In genomic region chr9:108306571-108306980, GRCm38 (mm10) we compare ENCODE assay signal across 8 mouse cellular contexts. TPM values are rescaled to one million over a fixed set of nuclear protein-coding genes. Genes with fewer than 3 reads are reported as not detected.
A peak's percentile ranks its signal among the peaks of the same experiment; 100 is the strongest.
DNase-seq lines count a peak whose midpoint lies in the region; ATAC-seq and TF ChIP-seq lines count a peak whose summit lies in the region.

No protein-coding gene starts in this region.

- peak in 1 of 2 experiments; percentile 9; a peak in 1 of 4 replicates for TF ChIP-seq POLR2A in MEL (IDR thresholded peaks at IDR 0.05; ENCODE audit: control insufficient read depth in 1 of 2, insufficient read depth in 1 of 2, low read depth in 1 of 2, low read length in 2 of 2, poor library complexity in 1 of 2)

- H3K79me2 ChIP-seq in MEL (ENCODE audit: control insufficient read depth, insufficient read depth, low read length, poor library complexity), result peaks cover 54% of the 10 kb centered on the region

- peak overlapping the region; percentile 64 for H3K4me2 ChIP-seq in kidney, embryonic 15.5 days

- peak overlapping the region; percentile 99 for H3K27ac ChIP-seq in MEL (ENCODE audit: control insufficient read depth, low read depth, low read length)
- peak overlapping the region; percentile 100 for H3K27ac ChIP-seq in kidney, embryonic 15.5 days

- no peak for TF ChIP-seq CTCF in MEL (IDR thresholded peaks at IDR 0.05 in 2 of 3, conservative IDR thresholded peaks at IDR 0.05 in 1 of 3; ENCODE audit: control insufficient read depth in 1 of 3, insufficient read depth in 1 of 3, low read depth in 2 of 3, low read length in 3 of 3, poor library complexity in 1 of 3, severe bottlenecking in 1 of 3)

- H3K4me1 ChIP-seq in MEL (ENCODE audit: control insufficient read depth in 1 of 2, insufficient read depth in 2 of 2, low read length in 2 of 2), result peaks cover 4 to 21% of the 10 kb centered on the region in 2 experiments; a peak in 3 of 4 replicates
- peaks cover 43% of the 10 kb centered on the region for H3K4me1 ChIP-seq in kidney, embryonic 15.5 days

- WGBS in kidney, embryonic 15.5 days, result 1% methylated on average over 51 of the region's 51 CpGs

- H3K27me3 ChIP-seq in MEL (ENCODE audit: control insufficient read depth in 1 of 2, insufficient read depth in 2 of 2, low read length in 2 of 2), result no peaks in the 10 kb centered on the region
- H3K27me3 ChIP-seq in kidney, embryonic 15.5 days, result no peaks in the 10 kb centered on the region

- peaks cover 2 to 42% of the 10 kb centered on the region in 2 experiments; a peak in 3 of 4 replicates for H3K36me3 ChIP-seq in MEL (ENCODE audit: control insufficient read depth in 1 of 2, insufficient read depth in 2 of 2, low read length in 2 of 2)
- peaks cover 24% of the 10 kb centered on the region for H3K36me3 ChIP-seq in kidney, embryonic 15.5 days

- TF ChIP-seq RAD21 in MEL (IDR thresholded peaks at IDR 0.05; ENCODE audit: low read depth, low read length), result no peak

- H3K9me3 ChIP-seq in MEL (replicated peaks; ENCODE audit: insufficient read depth, low read length), result no peaks in the 10 kb centered on the region
- no peaks in the 10 kb centered on the region for H3K9me3 ChIP-seq in kidney, embryonic 15.5 days (replicated peaks)

- peak; percentile 88 for ATAC-seq in kidney, embryonic 15.5 days (replicated peaks; ENCODE audit: low FRiP score)

- peak in 1 of 2 experiments; percentile 23; a peak in 3 of 4 replicates for TF ChIP-seq EP300 in MEL (IDR thresholded peaks at IDR 0.05; ENCODE audit: low read depth in 1 of 2, low read length in 2 of 2)

- DNase-seq in 3T3-L1 (ENCODE audit: low read depth, low spot score) (peak; percentile 60), MEL (ENCODE audit: low read depth, low spot score) (peak; percentile 81)
- DNase-seq in embryo, embryonic 10.5 days (ENCODE audit: low spot score), result peak; percentile 88
- DNase-seq in heart, adult 9 months (ENCODE audit: low spot score in 2 of 2), result peak; percentile 77 to 78
- DNase-seq in lung, postnatal 25 days (ENCODE audit: low spot score), result peak; percentile 86
- peak; percentile 87 for DNase-seq in retina, postnatal 1 day
- DNase-seq in urinary bladder, postnatal 36 days (ENCODE audit: low spot score in 2 of 2), result peak; percentile 65 to 80

- peak overlapping the region; percentile 87 to 98 for H3K4me3 ChIP-seq in MEL (ENCODE audit: control insufficient read depth in 1 of 2, insufficient read depth in 1 of 2, low read depth in 2 of 2, low read length in 2 of 2)
- H3K4me3 ChIP-seq in kidney, embryonic 15.5 days (replicated peaks), result peak overlapping the region; percentile 94

- peak overlapping the region; percentile 99 for H3K9ac ChIP-seq in MEL (ENCODE audit: control insufficient read depth, low read depth, low read length, poor library complexity, severe bottlenecking)
- H3K9ac ChIP-seq in kidney, embryonic 15.5 days, result peak overlapping the region; percentile 99

TF ChIP-seq in MEL, 35 proteins besides CTCF, POLR2A, EP300 and RAD21:
- TF ChIP-seq CHD2 (IDR thresholded peaks at IDR 0.05; ENCODE audit: low read length), result no peak
- TF ChIP-seq ZC3H11A (IDR thresholded peaks at IDR 0.05; ENCODE audit: low read depth, low read length), result no peak
- no peak for TF ChIP-seq USF1 (IDR thresholded peaks at IDR 0.05; ENCODE audit: low read depth, low read length)
- TF ChIP-seq JUND (IDR thresholded peaks at IDR 0.05; ENCODE audit: low read depth, low read length), result no peak
- TF ChIP-seq ELF1 (IDR thresholded peaks at IDR 0.05; ENCODE audit: low read depth, low read length), result peak; percentile 58
- TF ChIP-seq MXI1 (IDR thresholded peaks at IDR 0.05; ENCODE audit: low read depth, low read length), result peak; percentile 74; the same call in 1 of the 2 replicates
- no peak; the same call in 1 of the 2 replicates for TF ChIP-seq POLR2AphosphoS2 (IDR thresholded peaks at IDR 0.05; ENCODE audit: low read length)
- peak; percentile 52; the same call in 1 of the 2 replicates for TF ChIP-seq SIN3A (IDR thresholded peaks at IDR 0.05; ENCODE audit: low read length)
- no peak for TF ChIP-seq MAFK (IDR thresholded peaks at IDR 0.05; ENCODE audit: borderline replicate concordance, low read depth, low read length)
- TF ChIP-seq ZKSCAN1 (IDR thresholded peaks at IDR 0.05; ENCODE audit: low read depth, low read length), result no peak
- TF ChIP-seq MAZ (IDR thresholded peaks at IDR 0.05; ENCODE audit: low read depth, low read length), result peak; percentile 93; the same call in 1 of the 2 replicates
- peak; percentile 37; the same call in 1 of the 2 replicates for TF ChIP-seq MAX (IDR thresholded peaks at IDR 0.05; ENCODE audit: low read length)
- no peak for TF ChIP-seq RCOR1 (IDR thresholded peaks at IDR 0.05; ENCODE audit: low read depth, low read length)
- no peak for TF ChIP-seq GABPA (IDR thresholded peaks at IDR 0.05; ENCODE audit: low read depth, low read length)
- TF ChIP-seq UBTF (IDR thresholded peaks at IDR 0.05; ENCODE audit: borderline replicate concordance, insufficient read depth, low read depth, low read length), result peak; percentile 97; the same call in 1 of the 2 replicates
- TF ChIP-seq NRF1 (IDR thresholded peaks at IDR 0.05; ENCODE audit: insufficient read depth, low read depth, low read length, poor library complexity, severe bottlenecking), result 0 out of 2 replicates have a peak, but pooled peaks have one; percentile 27

RNA-seq across cellular contexts. Expression of gene Tcta, which starts 0.6 kb away (rescaled TPM):
- total RNA-seq in MEL (2012; rRNA removed), result 3.4 and 4.9 TPM in 2 replicates
- 1 to 10 TPM in 1 of 2 experiments, not detected in 1; 7.0 TPM for polyA plus RNA-seq in MEL (2012; ENCODE audit: insufficient read depth in 1 of 2, insufficient read length in 2 of 2, low read depth in 1 of 2, low replicate concordance in 2 of 2, missing spikeins in 1 of 2)
- polyA plus RNA-seq in kidney, embryonic 15.5 days (2015; fragmentation: Nextera tagmentation; extraction: Ambion mirVana), result 31.6 and 32.2 TPM in 2 replicates

RNA-seq across cellular contexts. Expression of gene Rhoa, which starts 0.6 kb away (rescaled TPM):
- total RNA-seq in MEL (2012; rRNA removed), result 80.9 and 83.1 TPM in 2 replicates
- 100 to 1,000 TPM in 1 of 2 experiments, not detected in 1; 241 TPM for polyA plus RNA-seq in MEL (2012; ENCODE audit: insufficient read depth in 1 of 2, insufficient read length in 2 of 2, low read depth in 1 of 2, low replicate concordance in 2 of 2, missing spikeins in 1 of 2)
- polyA plus RNA-seq in kidney, embryonic 15.5 days (2015; fragmentation: Nextera tagmentation; extraction: Ambion mirVana), result 462 and 484 TPM in 2 replicates

RNA-seq across cellular contexts. Expression of gene Amt, which starts 9.9 kb away (rescaled TPM):
- 0.15 and 0.26 TPM in 2 replicates for total RNA-seq in MEL (2012; rRNA removed)
- under 1 TPM in 1 of 2 experiments, not detected in 1; 0.58 TPM for polyA plus RNA-seq in MEL (2012; ENCODE audit: insufficient read depth in 1 of 2, insufficient read length in 2 of 2, low read depth in 1 of 2, low replicate concordance in 2 of 2, missing spikeins in 1 of 2)
- polyA plus RNA-seq in kidney, embryonic 15.5 days (2015; fragmentation: Nextera tagmentation; extraction: Ambion mirVana), result 35.9 and 38.0 TPM in 2 replicates

RNA-seq across cellular contexts. Expression of gene Nicn1, which starts 16.3 kb away (rescaled TPM):
- 1.6 and 2.0 TPM in 2 replicates for total RNA-seq in MEL (2012; rRNA removed)
- polyA plus RNA-seq in MEL (2012; ENCODE audit: insufficient read depth in 1 of 2, insufficient read length in 2 of 2, low read depth in 1 of 2, low replicate concordance in 2 of 2, missing spikeins in 1 of 2), result 1 to 10 TPM in 1 of 2 experiments, not detected in 1; 4.7 TPM
- 31.3 and 41.0 TPM in 2 replicates for polyA plus RNA-seq in kidney, embryonic 15.5 days (2015; fragmentation: Nextera tagmentation; extraction: Ambion mirVana)

RNA-seq across cellular contexts. Expression of gene Gpx1, which starts 32.1 kb away (rescaled TPM):
- total RNA-seq in MEL (2012; rRNA removed), result 1,163 and 1,351 TPM in 2 replicates
- polyA plus RNA-seq in MEL (2012; ENCODE audit: insufficient read depth in 1 of 2, insufficient read length in 2 of 2, low read depth in 1 of 2, low replicate concordance in 2 of 2, missing spikeins in 1 of 2), result 1,000 to 10,000 TPM; 1,085 to 1,266 TPM
- 695 and 743 TPM in 2 replicates for polyA plus RNA-seq in kidney, embryonic 15.5 days (2015; fragmentation: Nextera tagmentation; extraction: Ambion mirVana)

Comparison
In these comparisons a context has a peak if more than half of its experiments do, and no peak if none do; other contexts are left out.
1. Peak in every context shown above with its lines: DNase-seq, ATAC-seq, H3K4me3 ChIP-seq and H3K27ac ChIP-seq.
2. RNA of gene Amt, which starts 9.9 kb away (polyA plus RNA-seq): 35.9 to 38.0 TPM in kidney, embryonic 15.5 days; 0.58 TPM in MEL; every median in the first group is over 10 times any median in the second.